ENCODE assay signal across 17 mouse cellular contexts in the genomic region with DNA sequence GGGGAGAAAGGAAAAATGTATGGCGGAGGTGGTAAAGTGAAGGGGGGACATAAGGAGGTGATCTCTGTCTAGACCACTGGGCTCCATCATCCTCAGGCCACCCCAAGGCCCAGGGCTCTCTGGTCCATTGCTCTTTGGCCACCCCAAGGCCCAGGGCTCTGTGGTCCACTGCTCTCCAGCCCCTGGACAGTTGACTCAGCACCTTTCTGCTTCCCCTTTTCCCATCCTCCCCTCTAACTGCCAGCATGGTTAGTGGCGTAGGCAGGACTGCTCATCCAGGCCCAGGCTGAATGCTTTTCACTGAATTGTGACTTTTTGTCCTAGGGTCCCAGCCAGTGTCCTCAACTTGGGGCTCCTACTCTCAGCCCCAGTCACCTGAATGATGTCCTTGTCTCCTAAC. TPM values are rescaled to one million over a fixed set of nuclear protein-coding genes. Genes with fewer than 3 reads are reported as not detected.
DNase-seq lines count a peak whose midpoint lies in the region; ATAC-seq and TF ChIP-seq lines count a peak whose summit lies in the region.
"Had no signal": no experiment of that assay in that cellular context is flagged by ENCODE, and none has a peak within 500 bp of the region (broad histone marks: within the 10 kb centered on the region; RNA-seq: fewer than 3 reads in every experiment).

No protein-coding gene starts in this region.

- peaks cover 75% of the 10 kb centered on the region for H3K4me1 ChIP-seq in forebrain, embryonic 10.5 days
- peaks cover 40% of the 10 kb centered on the region for H3K4me1 ChIP-seq in forebrain, embryonic 16.5 days (replicated peaks; ENCODE audit: control insufficient read depth, insufficient read depth, low read length)
- H3K4me1 ChIP-seq in liver, embryonic 12.5 days, result peaks cover 93% of the 10 kb centered on the region
- H3K4me1 ChIP-seq in olfactory bulb, adult 2 months (ENCODE audit: control insufficient read depth, insufficient read depth, low read length), result peaks cover 72% of the 10 kb centered on the region

- no peak overlapping the region for H3K4me2 ChIP-seq in forebrain, embryonic 16.5 days (ENCODE audit: low read length)
- H3K4me2 ChIP-seq in liver, embryonic 12.5 days, result peak overlapping the region; percentile 9; the same call in 1 of the 2 replicates
- H3K4me2 ChIP-seq: stomach, embryonic 15.5 days had no signal

- peaks cover 82% of the 10 kb centered on the region for H3K36me3 ChIP-seq in forebrain, embryonic 10.5 days (replicated peaks)
- peaks cover 18% of the 10 kb centered on the region for H3K36me3 ChIP-seq in forebrain, embryonic 16.5 days (ENCODE audit: control insufficient read depth, insufficient read depth)
- peaks cover 49% of the 10 kb centered on the region for H3K36me3 ChIP-seq in liver, embryonic 12.5 days

- no peak for ATAC-seq in forebrain, embryonic 16.5 days
- no peak for ATAC-seq in liver, embryonic 12.5 days
- no peak for ATAC-seq in megakaryocyte-erythroid progenitor cell, adult 5-6 weeks (replicated peaks; ENCODE audit: low FRiP score, low TSS enrichment, poor library complexity, severe bottlenecking)
- ATAC-seq in erythroblast, adult 5-6 weeks (replicated peaks; ENCODE audit: low FRiP score, poor library complexity, severe bottlenecking), result no peak
- ATAC-seq: forebrain, embryonic 14.5 days had no signal

- H3K27ac ChIP-seq in forebrain, embryonic 10.5 days, result 0 out of 2 replicates have a peak overlapping the region, but pooled peaks have one; percentile 6
- H3K27ac ChIP-seq in forebrain, embryonic 16.5 days (ENCODE audit: low read length), result no peak overlapping the region
- peak overlapping the region; percentile 1; the same call in 1 of the 2 replicates for H3K27ac ChIP-seq in liver, embryonic 12.5 days
- peak overlapping the region; percentile 37; the same call in 1 of the 2 replicates for H3K27ac ChIP-seq in olfactory bulb, adult 2 months (ENCODE audit: insufficient read depth, low read depth, low read length)
- H3K27ac ChIP-seq: stomach, embryonic 15.5 days had no signal

- no peak for DNase-seq in forebrain, embryonic 10.5 days (ENCODE audit: extremely low spot score, low spot score)
- DNase-seq in liver, result no peak
- peak; percentile 80 for DNase-seq in kidney, postnatal 14 days
- DNase-seq: layer of hippocampus, adult 9-11 months; right cerebral cortex, postnatal 14 days had no signal

- no peaks in the 10 kb centered on the region for H3K9me3 ChIP-seq in forebrain, embryonic 10.5 days
- no peaks in the 10 kb centered on the region for H3K9me3 ChIP-seq in forebrain, embryonic 16.5 days (ENCODE audit: control insufficient read depth, low read length)
- no peaks in the 10 kb centered on the region for H3K9me3 ChIP-seq in liver, embryonic 12.5 days (replicated peaks)
- H3K9me3 ChIP-seq: hindbrain, embryonic 15.5 days; stomach, embryonic 15.5 days had no signal

- H3K9ac ChIP-seq in forebrain, embryonic 16.5 days (replicated peaks; ENCODE audit: low read depth, low read length), result no peak overlapping the region
- H3K9ac ChIP-seq in liver, embryonic 12.5 days, result no peak overlapping the region
- H3K9ac ChIP-seq: hindbrain, embryonic 15.5 days; stomach, embryonic 15.5 days had no signal

- 94% methylated on average over 2 of the region's 2 CpGs for WGBS in forebrain, embryonic 10.5 days
- 94% methylated on average over 2 of the region's 2 CpGs for WGBS in forebrain, embryonic 16.5 days
- WGBS in liver, embryonic 12.5 days (ENCODE audit: insufficient replicate concordance), result 60% methylated on average over 2 of the region's 2 CpGs
- 77% methylated on average over 2 of the region's 2 CpGs for WGBS in olfactory bulb, adult 2 months

- H3K4me3 ChIP-seq in forebrain, embryonic 10.5 days, result no peak overlapping the region
- H3K4me3 ChIP-seq in forebrain, embryonic 16.5 days (replicated peaks; ENCODE audit: low read length), result no peak overlapping the region
- H3K4me3 ChIP-seq in liver, embryonic 12.5 days, result no peak overlapping the region
- H3K4me3 ChIP-seq in olfactory bulb, adult 2 months (ENCODE audit: insufficient read depth, low read depth, low read length), result no peak overlapping the region
- H3K4me3 ChIP-seq: hindbrain, embryonic 15.5 days; stomach, embryonic 15.5 days had no signal

- TF ChIP-seq POLR2A in olfactory bulb, adult 2 months (IDR thresholded peaks at IDR 0.05; ENCODE audit: insufficient read depth, low read depth, low read length), result no peak

- TF ChIP-seq CTCF in olfactory bulb, adult 2 months (IDR thresholded peaks at IDR 0.05; ENCODE audit: insufficient read depth, low read depth, low read length), result no peak

- no peaks in the 10 kb centered on the region for H3K27me3 ChIP-seq in forebrain, embryonic 10.5 days (ENCODE audit: poor library complexity, severe bottlenecking)
- no peaks in the 10 kb centered on the region for H3K27me3 ChIP-seq in forebrain, embryonic 16.5 days (replicated peaks; ENCODE audit: control insufficient read depth, insufficient read depth, low read length)
- H3K27me3 ChIP-seq in liver, embryonic 12.5 days (replicated peaks), result no peaks in the 10 kb centered on the region
- H3K27me3 ChIP-seq: hindbrain, embryonic 15.5 days; stomach, embryonic 15.5 days had no signal

RNA-seq across cellular contexts. Expression of gene Arhgef2, which starts 21.8 kb away (rescaled TPM):
- 79.3 and 92.6 TPM in 2 replicates for polyA plus RNA-seq in forebrain, embryonic 10.5 days (2016; fragmentation: Nextera tagmentation; extraction: Ambion mirVana)
- polyA plus RNA-seq in forebrain, embryonic 16.5 days (2015; fragmentation: Nextera tagmentation; extraction: Ambion mirVana), result 166 and 210 TPM in 2 replicates
- 30.5 and 33.0 TPM in 2 replicates for polyA plus RNA-seq in liver, embryonic 12.5 days (2016; fragmentation: Nextera tagmentation; extraction: Ambion mirVana)
- not detected in 2 replicates for polyA plus RNA-seq in olfactory bulb, adult 2 months (2012; ENCODE audit: insufficient read depth, insufficient read length, low replicate concordance, missing spikeins)
- 94.6 and 96.0 TPM in 2 replicates for total RNA-seq in megakaryocyte-erythroid progenitor cell, adult 5-6 weeks (2014; fragmentation: Nextera tagmentation)
- total RNA-seq in megakaryocyte-erythroid progenitor cell, adult 5-6 weeks (2017), result 41.9 and 75.8 TPM in 2 replicates
- 15.2 and 20.5 TPM in 2 replicates for total RNA-seq in erythroblast, adult 5-6 weeks (2015; ENCODE audit: low replicate concordance)
- total RNA-seq in erythroblast, adult 5-6 weeks (2017; ENCODE audit: low replicate concordance), result 16.7 and 18.1 TPM in 2 replicates

RNA-seq across cellular contexts. Expression of gene Rxfp4, which starts 25.4 kb away (rescaled TPM):
- not detected in 2 replicates for polyA plus RNA-seq in forebrain, embryonic 10.5 days (2016; fragmentation: Nextera tagmentation; extraction: Ambion mirVana)
- not detected in 2 replicates for polyA plus RNA-seq in forebrain, embryonic 16.5 days (2015; fragmentation: Nextera tagmentation; extraction: Ambion mirVana)
- polyA plus RNA-seq in liver, embryonic 12.5 days (2016; fragmentation: Nextera tagmentation; extraction: Ambion mirVana), result not detected in 2 replicates
- not detected in 2 replicates for polyA plus RNA-seq in olfactory bulb, adult 2 months (2012; ENCODE audit: insufficient read depth, insufficient read length, low replicate concordance, missing spikeins)
- total RNA-seq in megakaryocyte-erythroid progenitor cell, adult 5-6 weeks (2014; fragmentation: Nextera tagmentation), result not detected in 2 replicates
- total RNA-seq in megakaryocyte-erythroid progenitor cell, adult 5-6 weeks (2017), result not detected in 2 replicates
- not detected in 2 replicates for total RNA-seq in erythroblast, adult 5-6 weeks (2015; ENCODE audit: low replicate concordance)
- total RNA-seq in erythroblast, adult 5-6 weeks (2017; ENCODE audit: low replicate concordance), result not detected in 2 replicates
- total RNA-seq: ES-E14; heart, adult 18-20 months; liver, adult 2 months had no signal
- polyA plus RNA-seq: forebrain, embryonic 14.5 days; hindbrain, embryonic 15.5 days; liver, adult 2 months; neural tube, embryonic 11.5 days; stomach, embryonic 15.5 days had no signal

RNA-seq across cellular contexts. Expression of gene Ssr2, which starts 51.9 kb away (rescaled TPM):
- polyA plus RNA-seq in forebrain, embryonic 10.5 days (2016; fragmentation: Nextera tagmentation; extraction: Ambion mirVana), result 174 and 188 TPM in 2 replicates
- 132 and 140 TPM in 2 replicates for polyA plus RNA-seq in forebrain, embryonic 16.5 days (2015; fragmentation: Nextera tagmentation; extraction: Ambion mirVana)
- polyA plus RNA-seq in liver, embryonic 12.5 days (2016; fragmentation: Nextera tagmentation; extraction: Ambion mirVana), result 172 and 177 TPM in 2 replicates
- not detected in 2 replicates for polyA plus RNA-seq in olfactory bulb, adult 2 months (2012; ENCODE audit: insufficient read depth, insufficient read length, low replicate concordance, missing spikeins)
- 200 and 308 TPM in 2 replicates for total RNA-seq in megakaryocyte-erythroid progenitor cell, adult 5-6 weeks (2014; fragmentation: Nextera tagmentation)
- 111 and 165 TPM in 2 replicates for total RNA-seq in megakaryocyte-erythroid progenitor cell, adult 5-6 weeks (2017)
- total RNA-seq in erythroblast, adult 5-6 weeks (2015; ENCODE audit: low replicate concordance), result 80.3 and 91.8 TPM in 2 replicates
- 24.3 and 35.9 TPM in 2 replicates for total RNA-seq in erythroblast, adult 5-6 weeks (2017; ENCODE audit: low replicate concordance)

RNA-seq across cellular contexts. Expression of gene Khdc4, which starts 58.1 kb away (rescaled TPM):
- 86.3 and 97.3 TPM in 2 replicates for polyA plus RNA-seq in forebrain, embryonic 10.5 days (2016; fragmentation: Nextera tagmentation; extraction: Ambion mirVana)
- polyA plus RNA-seq in forebrain, embryonic 16.5 days (2015; fragmentation: Nextera tagmentation; extraction: Ambion mirVana), result 107 and 109 TPM in 2 replicates
- polyA plus RNA-seq in liver, embryonic 12.5 days (2016; fragmentation: Nextera tagmentation; extraction: Ambion mirVana), result 44.1 and 46.4 TPM in 2 replicates
- 301 TPM in 1 of 2 replicates, not detected in the other for polyA plus RNA-seq in olfactory bulb, adult 2 months (2012; ENCODE audit: insufficient read depth, insufficient read length, low replicate concordance, missing spikeins)
- total RNA-seq in megakaryocyte-erythroid progenitor cell, adult 5-6 weeks (2014; fragmentation: Nextera tagmentation), result 76.1 and 88.6 TPM in 2 replicates
- total RNA-seq in megakaryocyte-erythroid progenitor cell, adult 5-6 weeks (2017), result 32.0 and 53.1 TPM in 2 replicates
- total RNA-seq in erythroblast, adult 5-6 weeks (2015; ENCODE audit: low replicate concordance), result 25.0 and 29.5 TPM in 2 replicates
- total RNA-seq in erythroblast, adult 5-6 weeks (2017; ENCODE audit: low replicate concordance), result 19.9 and 23.4 TPM in 2 replicates
